Mouse (Mus musculus) neutrophil, adult 65 days (primary cell): ENCODE data around the gene Duoxa2. TPM values are rescaled to one million over a fixed set of nuclear protein-coding genes. Genes with fewer than 3 reads are reported as not detected.

Experiments used
- total RNA-seq: library from RNA; stranded (reverse); gene quantifications from 2 replicates; pipeline ENCODE4 v1.2.4, GENCODE M21; 2023

Duoxa2 gene
- not detected in 2 replicates for total RNA-seq

GRCm38 (mm10) chr2:122298596-122299490, at the start of gene Duoxa2:
Gene Duoxa2, plus strand, starts transcription at chr2:122298900.

GRCm38 (mm10) chr2:122298096-122298499, 602 bp upstream of the Duoxa2 start, which contains the start of gene Duox2:
Gene Duox2, minus strand, starts transcription at chr2:122298449.

GRCm38 (mm10) chr2:122313536-122313935, 14.8 kb downstream of the Duoxa2 start, which contains the start of gene Duoxa1:
Gene Duoxa1, minus strand, starts transcription at chr2:122313730.

GRCm38 (mm10) chr2:122315372-122315771, 16.7 kb downstream of the Duoxa2 start, which contains the start of gene Duox1:
Gene Duox1, plus strand, starts transcription at chr2:122315672.

Other genes starting within 250 kb of the Duoxa2 start
- 23.6 and 33.1 TPM in 2 replicates for gene Spg11, start 180.5 kb upstream of the Duoxa2 start, total RNA-seq
- 620 and 1,063 TPM in 2 replicates for gene B2m, start 151.2 kb upstream of the Duoxa2 start, total RNA-seq
- gene Trim69, start 138.2 kb upstream of the Duoxa2 start, total RNA-seq = 0.44 TPM in 1 of 2 replicates, not detected in the other
- not detected in 2 replicates for gene Patl2, start 112.7 kb upstream of the Duoxa2 start, total RNA-seq
- not detected in 2 replicates for gene Terb2, start 112.6 kb upstream of the Duoxa2 start, total RNA-seq
- gene Sord, start 64.2 kb upstream of the Duoxa2 start, total RNA-seq = 12.9 and 18.7 TPM in 2 replicates
- gene Duox2, start 451 bp upstream of the Duoxa2 start, total RNA-seq = not detected in 2 replicates
- gene Duoxa1, start 14.8 kb downstream of the Duoxa2 start, total RNA-seq = not detected in 2 replicates
- not detected in 2 replicates for gene Duox1, start 16.8 kb downstream of the Duoxa2 start, total RNA-seq
- gene Shf, start 70.3 kb downstream of the Duoxa2 start, total RNA-seq = 0.43 and 0.88 TPM in 2 replicates
- 40.3 and 42.5 TPM in 2 replicates for gene Slc28a2, start 127.6 kb downstream of the Duoxa2 start, total RNA-seq
- 3.9 and 4.2 TPM in 2 replicates for gene Gm14085, start 186.0 kb downstream of the Duoxa2 start, total RNA-seq